Mouse (Mus musculus): ENCODE results near the gene Tmem235.
"Not testable (repeated sequence)": the region's sequence is repeated elsewhere in the genome, so short reads cannot be mapped to it uniquely, and the experiment has no call there.

The Tmem235 gene

DNA sequence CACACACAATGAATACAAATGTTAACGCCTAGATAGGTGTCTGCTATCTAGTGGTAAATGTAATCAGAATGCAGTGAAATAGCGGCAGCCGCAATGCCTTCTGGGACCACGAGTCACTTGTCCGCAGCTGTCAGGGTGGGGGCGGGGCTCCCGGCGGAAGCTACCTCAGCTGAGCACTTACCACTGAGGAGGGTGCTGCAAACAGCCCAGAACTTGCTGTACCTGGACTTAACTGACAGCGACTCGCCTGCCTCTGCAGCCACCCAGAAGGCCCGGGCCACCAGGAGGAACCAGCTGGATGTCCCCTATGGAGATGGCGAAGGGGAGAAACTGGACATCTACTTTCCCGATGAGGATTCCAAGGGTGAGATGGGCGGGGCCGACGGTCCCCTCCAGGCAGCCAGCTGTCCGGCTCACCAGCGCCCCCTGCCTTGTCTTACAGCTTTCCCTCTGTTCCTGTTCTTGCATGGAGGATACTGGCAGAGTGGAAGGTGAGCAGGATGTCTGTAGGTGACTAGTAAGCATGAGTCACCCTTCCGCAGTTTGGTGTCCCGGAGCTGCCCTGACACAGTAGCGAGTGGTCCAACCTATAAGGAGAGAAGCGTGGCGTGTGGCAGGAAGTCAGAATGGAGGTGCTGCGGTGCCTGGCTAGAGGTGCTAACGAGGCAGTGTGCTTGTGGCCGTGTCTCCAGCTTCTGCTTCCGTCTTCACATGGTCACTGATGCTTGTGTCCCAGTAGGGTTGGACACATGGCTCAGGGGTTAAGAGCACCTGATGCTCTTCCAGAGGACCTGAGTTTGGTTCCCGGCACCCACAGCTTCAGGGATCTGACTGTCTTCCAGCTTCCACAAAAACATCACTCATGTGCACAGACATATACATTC, 28.2 kb upstream of the Tmem235 start:
- peak; percentile 31 for DNase-seq

DNA sequence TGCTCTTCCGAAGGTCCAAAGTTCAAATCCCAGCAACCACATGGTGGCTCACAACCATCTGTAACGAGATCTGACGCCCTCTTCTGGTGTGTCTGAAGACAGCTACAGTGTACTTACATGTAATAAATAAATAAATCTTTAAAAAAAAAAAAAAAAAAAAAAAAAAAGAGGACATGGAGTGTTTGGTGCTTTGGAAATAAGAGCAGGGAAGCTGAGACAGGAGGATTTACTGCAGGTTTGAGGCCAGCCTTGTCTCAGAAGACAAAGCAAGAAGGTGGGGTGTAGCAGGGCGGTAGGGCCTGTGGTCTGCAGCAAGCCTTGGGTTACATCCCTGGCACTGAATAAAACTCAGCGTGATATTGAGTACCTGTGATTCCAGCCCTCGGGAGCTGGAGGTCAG, 27.0 kb upstream of the Tmem235 start:
- DNase-seq = not testable (repeated sequence)

DNA sequence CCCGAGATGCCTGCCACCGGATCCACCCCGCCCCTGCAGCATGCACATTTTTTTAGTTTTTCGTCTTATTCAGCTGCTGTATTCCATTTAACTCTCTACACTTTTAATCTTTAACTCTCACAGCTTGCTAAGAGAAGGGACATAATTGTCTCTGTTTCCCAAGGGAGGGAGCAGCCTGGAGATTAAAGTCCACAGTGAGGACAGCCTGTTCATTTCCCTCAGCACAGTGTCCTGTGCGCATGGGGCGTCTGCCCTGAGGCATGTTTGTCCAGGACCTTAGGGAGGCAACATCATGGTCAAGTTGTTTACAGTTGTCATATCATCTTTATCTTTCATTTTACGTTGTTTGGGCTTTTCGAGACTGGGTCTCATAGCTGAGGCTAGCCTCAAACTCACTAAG, 26.5 kb upstream of the Tmem235 start:
- no peak for DNase-seq

DNA sequence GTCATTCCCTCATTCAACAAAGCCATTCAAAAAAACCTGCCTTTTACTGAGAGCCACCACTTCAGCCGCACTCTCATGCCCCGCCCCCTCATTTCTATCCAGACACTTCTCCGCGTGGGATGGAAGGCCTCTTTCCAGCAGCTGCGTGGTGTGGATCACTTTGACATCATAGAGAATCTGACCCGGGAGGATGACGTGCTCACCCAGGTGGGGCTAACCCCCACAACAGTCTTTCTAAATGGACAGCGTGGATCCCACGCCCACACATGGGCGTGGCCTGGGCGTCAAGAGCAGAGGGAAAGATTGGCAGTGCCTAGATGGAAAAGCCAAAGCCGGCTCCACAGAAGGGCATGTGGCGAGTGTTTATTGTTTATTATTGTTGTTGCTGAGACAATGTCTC, 24.2 kb upstream of the Tmem235 start:
- no peak for DNase-seq

DNA sequence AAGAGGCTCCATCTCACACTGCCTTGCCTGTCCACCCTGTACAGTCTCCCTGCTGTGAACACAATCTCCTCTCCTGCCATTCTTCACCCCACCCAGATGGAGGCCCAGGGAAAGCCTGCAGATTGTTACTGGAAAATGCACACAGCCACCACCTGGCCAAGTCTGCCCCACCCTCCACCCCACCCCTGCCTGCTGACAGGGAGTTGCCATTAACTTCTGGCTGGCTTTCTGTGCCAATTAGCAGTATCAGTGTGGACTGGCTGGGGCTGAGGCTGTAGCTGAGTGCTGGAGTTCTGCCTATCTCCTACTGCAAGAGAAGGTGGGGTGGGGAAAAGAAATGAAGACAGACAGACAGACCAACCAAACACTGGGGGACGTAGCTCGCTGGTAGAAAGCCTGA, 22.0 kb upstream of the Tmem235 start:
- DNase-seq = no peak

DNA sequence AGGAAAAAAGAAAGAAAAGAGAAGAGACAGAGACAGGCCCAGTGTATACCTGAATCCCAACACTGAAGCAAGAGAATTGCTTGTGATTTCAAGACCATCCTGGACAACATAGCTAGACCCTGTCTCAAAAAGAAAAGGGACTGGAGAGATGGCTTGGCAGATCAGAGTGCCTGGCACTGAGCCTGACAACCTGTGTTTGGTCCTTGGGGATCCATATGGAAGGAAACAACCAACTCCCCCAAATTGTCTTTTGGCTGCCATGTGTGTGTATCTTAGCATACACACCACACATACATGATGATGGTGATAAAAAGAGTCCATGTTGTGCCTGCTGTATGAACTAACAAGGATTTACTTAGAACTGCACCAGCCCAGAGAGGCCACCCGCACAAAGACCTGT, 21.5 kb upstream of the Tmem235 start:
- DNase-seq = no peak

DNA sequence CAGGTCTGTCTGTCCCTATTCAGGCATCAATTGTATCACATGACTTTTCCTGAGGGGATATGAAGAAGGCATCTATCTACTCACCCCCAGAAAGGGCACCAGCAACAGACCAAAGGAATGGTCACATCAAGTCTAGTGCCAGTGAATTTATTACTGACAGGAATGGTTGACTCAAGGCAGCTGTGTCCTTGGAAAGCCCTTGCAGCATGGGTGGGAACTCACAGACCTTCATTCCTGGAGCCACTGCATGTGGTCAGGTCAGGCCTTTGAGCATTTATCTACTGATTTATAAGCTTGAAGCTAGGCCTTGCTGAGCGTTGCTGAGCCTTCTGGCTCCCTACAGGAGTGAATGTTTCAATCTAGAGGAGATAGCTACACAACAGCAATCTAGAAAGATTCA, 19.6 kb upstream of the Tmem235 start:
- DNase-seq = no peak

DNA sequence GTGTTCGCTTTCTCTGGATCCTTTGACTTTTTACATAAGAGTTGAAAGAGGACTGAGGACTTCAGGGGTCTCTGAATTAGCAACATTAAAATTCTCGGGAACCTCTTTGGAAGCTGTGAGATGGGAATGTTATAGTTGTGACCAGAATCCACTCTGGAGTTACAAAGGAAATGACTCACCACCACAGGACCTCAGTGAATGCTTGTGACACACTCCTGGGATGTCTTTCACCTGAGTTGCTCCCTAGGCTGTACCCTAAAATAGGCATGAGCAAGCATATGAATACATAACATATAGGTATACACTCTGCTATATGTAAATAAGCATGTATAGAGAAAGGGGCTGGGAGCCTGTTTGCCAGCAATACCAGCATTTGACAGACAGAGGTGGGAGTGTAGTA, 17.1 kb upstream of the Tmem235 start:
- no peak for DNase-seq

DNA sequence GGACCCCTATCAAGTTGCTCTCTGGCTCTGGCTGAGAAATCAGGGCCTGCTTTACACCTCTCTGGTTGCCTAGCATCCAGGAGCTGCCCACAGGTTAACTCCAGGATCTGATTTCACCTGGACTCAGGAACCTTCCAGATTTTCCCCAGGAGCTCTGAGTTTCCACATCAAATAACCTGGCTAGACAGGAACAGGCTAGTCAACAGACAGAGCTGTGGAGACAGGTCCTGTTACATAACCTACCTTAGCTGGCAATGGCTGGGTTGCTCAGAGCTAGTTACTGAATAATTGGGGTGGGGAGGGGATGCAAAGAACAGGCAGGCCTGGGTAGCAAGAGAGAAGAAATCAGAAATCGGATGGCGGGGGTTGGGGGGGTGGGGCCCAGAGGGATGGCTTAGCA, 15.6 kb upstream of the Tmem235 start:
- no peak for DNase-seq

DNA sequence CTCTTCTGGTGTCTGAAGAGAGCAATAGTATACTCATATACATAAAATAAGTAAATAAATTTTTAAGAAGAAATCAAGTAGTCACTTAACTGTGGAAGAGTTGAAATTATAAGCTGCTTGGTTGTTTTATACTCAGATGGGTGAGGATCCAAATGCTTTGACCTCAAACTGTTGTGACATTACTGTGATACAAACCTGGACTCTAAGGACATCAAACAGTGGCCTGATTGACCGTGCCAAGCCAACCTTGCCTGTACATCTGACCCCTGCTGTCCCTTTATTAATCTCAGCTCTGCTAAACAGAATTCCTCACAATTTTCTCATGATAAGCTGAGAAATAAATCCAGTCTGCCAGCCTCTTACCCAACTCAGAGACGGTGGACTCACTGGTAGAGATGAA, 14.9 kb upstream of the Tmem235 start:
- no peak for DNase-seq

DNA sequence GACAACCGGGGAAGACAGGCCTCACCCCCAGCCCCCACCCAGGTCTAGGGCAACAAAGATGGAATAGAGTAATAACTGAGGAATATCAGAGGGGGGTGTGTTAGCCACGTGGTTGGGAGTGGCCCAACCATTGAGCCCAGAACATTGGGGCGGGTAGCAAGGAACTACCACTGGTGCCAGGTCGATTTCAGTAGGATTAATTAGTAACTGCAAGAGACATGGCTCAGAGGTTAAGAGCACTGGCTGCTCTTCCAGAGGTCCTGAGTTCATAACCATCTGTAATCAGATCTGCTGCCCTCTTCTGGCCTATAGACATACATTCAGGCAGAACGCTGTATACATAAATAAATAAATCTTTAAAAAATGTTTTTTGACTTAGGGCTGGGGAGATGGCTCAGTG, 13.9 kb upstream of the Tmem235 start:
- DNase-seq = no peak

DNA sequence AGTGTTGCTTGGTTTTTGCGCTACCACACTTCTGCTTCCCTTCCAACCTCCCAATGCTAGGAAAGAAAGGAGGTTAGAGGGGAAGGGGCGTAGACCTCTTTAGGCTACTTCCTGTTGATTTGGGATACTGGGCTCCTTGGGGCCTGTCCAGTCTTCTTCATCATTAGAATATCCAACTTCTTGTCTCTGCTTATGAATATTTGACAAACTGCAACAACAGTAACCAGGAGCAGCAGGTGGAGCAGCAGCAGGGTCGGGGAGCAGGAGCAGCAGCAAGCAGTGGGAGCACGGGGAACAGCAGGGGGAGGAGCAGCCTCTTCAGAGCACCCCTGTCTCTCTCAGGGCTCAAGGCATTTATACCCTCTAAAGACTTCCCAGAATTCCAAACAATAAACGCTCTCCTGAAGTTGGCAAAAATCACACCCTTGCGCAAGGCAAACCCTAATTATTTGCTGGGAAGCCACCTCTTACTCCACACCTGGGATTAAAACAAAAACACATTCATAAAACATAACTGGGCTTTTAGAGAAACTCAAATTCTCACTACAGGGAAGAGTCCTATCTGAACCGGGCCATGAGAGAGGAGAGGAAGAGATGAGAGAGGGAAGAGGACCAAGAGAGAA, 12.8 kb upstream of the Tmem235 start:
- DNase-seq = no peak

DNA sequence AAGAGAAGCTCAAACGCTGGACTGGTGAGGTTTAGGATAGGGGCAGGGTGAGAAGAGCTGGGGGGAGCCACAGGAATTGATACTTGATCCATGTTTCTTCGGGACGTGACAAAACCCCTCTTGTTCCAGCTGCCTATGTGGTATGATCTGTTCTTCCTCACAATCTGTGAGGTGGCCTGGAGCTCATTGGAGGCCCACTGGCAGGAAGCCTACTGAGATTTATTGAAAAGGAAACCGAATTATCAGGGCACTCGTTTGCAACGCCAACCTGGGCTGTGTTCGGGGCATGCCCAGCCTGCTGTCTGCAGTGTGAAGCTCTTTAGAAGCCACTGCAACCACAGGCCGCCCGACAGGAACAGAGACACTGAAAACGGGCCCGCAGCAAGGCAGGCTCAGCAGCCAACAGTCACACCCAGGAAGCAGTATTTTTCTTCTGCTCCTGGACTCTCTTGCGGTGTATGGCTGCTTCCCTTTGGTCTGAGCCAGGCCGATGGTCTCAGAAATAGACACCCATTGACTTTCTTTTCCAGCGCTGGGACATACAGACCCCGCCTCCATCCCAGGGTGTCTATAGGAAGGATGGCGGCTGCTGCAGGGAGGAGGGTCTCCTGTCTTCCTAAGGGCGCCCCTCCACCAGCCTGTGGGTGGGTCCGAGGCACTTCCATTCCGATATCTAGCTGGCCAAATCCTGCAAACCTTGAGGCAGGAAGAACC, 12.1 kb upstream of the Tmem235 start:
- DNase-seq = no peak

DNA sequence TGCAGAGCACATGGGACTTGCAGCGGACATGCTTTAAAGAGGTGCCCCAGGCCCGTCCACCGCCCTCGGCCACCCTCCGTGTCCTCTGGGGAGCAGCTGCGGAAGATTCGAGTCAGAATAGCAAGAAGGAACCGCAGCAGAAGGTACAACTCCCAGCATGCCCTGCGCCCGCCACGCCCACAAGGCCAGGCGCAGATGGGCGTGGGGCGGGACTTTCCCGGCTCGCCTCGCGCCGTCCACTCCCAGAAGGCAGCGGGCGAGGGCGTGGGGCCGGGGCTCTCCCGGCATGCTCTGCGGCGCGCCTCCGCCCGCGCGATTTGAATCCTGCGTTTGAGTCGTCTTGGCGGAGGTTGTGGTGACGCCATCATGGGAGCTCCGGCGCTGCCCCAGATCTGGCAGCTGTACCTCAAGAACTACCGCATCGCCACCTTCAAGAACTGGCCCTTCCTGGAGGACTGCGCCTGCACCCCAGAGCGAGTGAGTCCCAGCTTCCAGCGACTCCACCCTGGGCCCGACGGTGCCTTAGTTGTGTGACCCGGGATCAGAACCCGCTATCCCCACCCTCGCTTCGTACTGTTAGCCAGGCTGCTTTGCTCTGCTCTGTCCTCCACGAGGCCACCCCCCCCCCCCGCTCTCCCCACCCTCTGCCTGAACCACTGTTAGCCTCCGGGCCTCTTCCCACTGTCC, 11.4 kb upstream of the Tmem235 start, which contains the start of gene Birc5:
Birc5 (plus strand) TSS at position 267 of the 687 bp plus-strand sequence.
- DNase-seq = peak; percentile 95

DNA sequence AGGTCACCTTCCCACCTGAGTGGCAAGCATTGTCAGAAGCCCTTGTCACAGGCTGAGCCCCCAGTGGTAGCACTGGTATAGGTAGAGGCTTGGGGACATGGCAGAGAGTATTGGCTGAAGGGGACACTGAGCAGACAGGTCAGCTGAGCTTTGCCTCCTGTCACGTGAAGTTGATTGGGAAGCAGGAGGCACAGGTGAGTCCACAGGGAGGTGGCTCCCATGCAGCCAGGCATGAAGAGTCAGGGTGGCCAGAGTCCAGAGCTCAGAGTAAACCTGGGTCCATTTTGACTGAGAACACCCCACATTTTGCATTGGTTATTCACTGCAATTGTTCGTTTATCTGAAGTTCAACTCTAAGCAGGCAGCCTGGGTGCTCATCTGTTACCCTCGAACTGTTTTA, 7.7 kb upstream of the Tmem235 start:
- no peak for DNase-seq

DNA sequence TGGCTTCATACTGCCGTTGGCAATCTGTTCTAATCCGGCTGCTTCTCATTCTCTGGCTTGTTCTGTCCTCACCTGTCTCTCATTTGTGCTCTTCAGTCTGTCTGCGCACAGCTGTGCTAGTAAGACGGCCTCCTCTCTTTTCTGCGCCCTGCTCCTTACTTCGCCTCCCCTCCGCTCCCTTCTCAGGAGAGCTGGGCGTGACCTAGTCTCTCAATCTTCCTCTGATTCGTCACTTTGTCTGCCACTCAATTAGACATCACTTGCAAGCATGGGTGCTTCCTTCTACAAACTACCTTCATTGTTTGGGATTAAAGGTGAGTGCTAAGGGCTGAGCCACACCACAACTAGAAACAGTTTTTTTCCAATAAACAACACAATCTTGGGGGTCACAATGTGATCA, 6.3 kb upstream of the Tmem235 start:
- no peak for DNase-seq

DNA sequence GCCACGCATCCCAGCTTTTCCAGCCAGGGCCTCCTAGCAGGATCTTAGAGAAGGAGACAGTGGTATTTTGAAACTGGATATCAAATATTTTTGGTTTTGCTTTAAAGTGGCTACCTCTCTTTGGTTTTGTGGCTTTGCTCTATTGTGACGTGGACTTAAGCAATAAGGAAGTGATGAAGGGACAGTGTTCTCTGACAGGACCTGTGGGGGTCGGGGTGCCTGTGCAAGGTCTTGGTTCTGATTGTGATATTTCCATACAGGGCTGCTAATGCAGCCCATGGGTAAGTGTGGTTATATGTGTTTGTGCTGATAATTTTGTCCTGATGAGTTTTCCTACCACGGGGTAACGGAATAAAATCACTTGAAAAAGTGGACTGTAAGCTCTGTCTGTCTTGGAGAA, 5.2 kb upstream of the Tmem235 start:
- DNase-seq = no peak

DNA sequence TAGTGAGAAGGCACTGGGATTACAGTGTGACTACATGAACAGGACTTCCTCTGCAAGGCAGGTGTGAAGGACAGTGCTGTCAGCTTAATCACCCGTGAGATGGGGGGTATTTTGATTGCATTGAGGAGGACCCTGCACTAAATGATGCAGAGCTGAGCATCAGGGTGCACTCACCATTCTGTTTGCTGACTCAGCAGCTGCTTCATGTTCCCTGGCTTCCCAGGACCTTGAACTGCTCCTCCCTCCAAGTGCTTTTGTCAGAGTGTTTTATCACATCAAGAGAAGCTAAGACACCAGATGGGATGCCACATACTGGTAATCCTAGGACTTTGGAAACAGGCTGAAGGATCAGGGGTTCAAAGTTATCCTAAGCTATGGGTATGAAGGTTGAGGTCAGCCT, 4.6 kb upstream of the Tmem235 start:
- DNase-seq = no peak

DNA sequence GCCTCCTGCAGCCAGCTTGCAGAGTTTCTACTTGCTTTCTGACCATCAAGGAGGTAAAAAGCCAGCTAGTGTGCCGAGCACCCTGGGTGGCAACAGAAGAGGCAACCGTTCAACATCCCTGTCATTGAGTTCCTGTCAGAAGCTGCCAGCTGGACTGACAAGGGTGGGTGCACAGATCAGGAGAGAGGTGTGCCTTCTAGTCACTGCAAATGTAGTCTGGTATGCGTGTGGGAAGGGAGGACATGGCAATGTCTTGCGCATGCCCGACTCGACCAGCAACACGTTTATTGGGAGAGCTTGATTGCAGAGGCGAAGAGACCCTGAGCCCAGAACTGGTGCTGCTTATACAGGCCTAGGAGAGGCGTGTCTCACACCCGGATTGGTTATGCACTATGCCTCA, 3.1 kb upstream of the Tmem235 start:
- no peak for DNase-seq

DNA sequence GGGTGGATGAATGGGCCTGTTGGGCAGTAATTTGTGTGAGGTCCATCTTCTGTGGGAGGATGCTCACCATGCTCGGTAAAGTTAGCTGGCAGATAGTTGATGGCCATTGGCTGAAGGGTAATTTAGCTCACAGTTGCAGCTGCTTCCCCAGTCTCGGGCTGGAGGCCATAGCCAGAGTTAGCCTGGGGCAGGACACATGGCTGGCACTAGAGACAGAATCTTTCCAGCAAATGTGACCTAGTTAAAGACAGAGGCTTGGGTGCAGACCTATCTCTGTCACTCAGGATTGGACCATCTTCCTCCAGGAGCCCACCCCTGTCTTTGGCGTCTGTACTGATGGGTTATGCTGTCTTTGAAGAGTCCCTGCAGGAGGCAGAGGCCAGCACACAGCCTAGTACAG, 2.2 kb upstream of the Tmem235 start:
- DNase-seq = no peak

DNA sequence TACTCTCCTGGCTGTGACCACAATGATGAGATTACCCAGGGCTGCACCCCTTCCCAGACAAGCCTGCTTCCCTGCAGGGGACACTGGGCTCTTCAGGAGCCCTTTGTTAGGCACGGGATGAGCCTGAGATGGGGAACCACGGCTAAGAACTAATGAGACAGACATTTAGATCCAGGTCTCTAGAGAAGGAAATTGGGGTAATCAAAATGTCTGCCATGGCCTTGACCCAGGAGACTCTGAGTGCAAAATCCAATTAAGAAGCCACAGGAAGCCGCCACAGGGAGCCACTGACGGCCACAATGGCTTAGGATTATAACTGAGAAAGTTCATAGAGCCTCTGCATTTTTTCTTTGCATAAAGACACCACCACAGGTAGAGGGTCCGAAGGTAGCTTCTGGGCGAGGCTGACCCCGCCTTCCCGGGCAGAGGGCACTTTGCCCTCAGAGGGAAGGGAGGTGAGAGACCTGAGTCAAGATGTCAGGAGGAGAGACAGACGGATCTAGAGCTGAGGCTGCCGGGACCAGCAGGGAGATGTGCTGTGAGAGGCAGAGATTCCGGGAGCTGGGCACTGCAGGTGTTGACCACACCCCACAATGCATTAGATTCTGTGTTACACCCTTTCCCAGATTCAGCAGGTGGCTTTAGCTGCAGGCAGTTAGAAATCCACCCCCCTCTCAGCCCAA, 2.8 kb downstream of the Tmem235 start:
- DNase-seq = no peak

DNA sequence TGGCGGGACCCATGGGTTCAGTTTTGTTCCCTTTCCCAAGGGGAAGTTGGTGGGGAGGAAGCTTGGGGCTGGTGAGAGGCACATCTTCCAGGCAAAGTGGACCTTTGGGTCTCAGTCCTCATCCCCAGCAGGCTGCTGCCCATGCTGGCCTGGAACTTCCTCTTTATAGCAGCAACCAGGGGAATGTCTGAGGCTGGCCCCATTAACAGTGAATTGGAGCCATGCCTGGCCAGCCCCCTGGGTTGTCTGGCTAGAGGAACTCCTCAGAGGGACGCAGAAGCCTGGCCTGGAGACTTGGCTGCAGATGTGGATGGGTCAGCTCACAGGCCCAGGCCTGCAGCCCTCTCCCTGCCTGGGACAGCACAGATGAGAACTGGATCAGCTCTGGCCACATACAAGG, 4.3 kb downstream of the Tmem235 start:
- DNase-seq = no peak

DNA sequence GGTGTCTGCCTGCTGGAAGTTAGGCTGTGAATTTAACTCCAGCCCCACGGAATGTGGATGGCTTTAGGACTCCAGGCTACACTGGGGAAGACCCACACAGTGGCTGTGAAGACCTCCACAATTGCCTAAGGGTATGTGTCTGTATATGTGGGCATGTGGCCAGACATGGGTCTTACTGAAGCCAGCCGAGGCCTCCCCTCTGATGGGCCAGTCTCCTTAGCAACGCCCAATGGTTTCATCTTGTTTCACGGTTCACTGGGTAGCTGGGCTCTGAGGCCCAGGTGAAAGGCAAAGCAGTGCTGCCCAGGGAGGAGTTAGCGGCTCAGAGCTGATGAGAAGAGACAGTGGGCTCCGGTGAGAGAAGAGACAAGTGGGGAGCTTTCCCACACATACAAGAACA, 5.4 kb downstream of the Tmem235 start:
- no peak for DNase-seq

Data from cerebellum, adult 9-11 months (tissue).